Mouse (Mus musculus) thymus, postnatal 4 days (tissue): ENCODE results near the gene Cbarp.
"Not testable (repeated sequence)": the region's sequence is repeated elsewhere in the genome, so short reads cannot be mapped to it uniquely, and the experiment has no call there.

ENCODE experiments used
- DNase-seq: peaks from one replicate; pipeline ENCODE4 v3.0.0; 2021

Cbarp gene

DNA sequence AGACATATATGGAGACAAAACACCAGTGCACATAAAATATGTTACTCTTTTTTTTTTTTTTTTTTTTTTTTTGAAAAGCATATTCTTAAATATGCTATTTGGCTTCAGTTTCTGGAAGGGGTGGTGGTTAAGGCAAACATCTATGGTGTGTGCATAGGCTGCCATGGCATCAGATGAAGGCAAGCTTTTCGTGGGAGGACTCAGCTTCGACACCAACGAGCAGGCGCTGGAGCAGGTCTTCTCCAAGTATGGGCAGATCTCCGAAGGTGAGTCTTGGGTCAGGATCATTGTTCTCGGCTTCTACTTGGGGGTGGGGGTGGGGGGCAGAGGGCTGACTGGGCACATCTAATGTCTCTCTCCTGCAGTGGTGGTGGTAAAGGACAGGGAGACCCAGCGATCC lies 29.0 kb upstream of the Cbarp start:
- peak; percentile 11 for DNase-seq

DNA sequence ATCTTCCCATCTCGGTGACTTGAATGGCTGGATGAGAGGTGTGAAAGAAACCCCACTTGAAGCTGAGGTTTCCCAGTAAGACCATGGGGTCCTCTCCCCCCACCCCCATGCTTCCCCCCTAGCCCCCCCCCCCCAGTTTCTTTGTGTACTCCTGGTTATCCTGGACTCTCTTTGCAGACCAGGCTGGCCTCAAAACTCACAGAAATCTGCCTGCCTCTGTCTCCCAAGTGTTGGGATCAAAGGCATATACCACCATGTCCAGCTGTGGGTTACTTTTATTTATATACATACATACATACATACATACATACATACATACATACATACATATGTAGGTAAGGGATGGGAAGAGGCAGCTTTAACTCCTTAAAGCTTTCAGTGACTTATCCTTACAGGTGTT lies 28.4 kb upstream of the Cbarp start:
- DNase-seq = no peak

DNA sequence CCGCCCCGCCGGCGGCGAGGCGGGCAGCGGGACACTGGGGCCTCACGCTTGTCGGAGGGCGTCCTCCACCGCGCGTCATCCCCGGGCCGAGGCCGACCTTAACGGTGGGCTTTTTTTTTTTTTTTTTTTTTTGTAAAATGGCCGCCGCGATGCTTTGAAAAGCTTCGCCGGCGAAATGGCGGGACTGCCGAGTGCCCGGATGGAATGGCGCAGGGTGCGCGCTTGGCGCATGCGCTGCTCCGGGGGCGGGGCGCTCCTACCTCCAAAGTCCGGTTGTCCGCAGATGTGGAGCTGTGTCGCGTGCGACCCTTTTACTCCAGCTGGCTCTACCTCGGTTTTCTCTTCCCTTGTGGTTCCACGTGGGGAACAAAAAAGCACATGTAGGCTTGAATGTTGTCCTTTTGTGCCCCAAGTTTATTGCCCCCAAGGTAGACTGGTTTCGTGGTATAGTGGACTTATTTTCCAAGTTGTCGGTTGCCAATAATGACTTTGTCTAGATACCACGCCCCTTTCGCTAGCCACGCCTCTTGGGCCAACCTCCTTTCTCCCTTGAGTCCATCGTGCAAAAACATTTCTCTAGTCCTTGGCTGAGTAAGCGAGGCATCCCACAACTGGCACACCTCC lies 27.5 kb upstream of the Cbarp start:
- DNase-seq = peak; percentile 93

DNA sequence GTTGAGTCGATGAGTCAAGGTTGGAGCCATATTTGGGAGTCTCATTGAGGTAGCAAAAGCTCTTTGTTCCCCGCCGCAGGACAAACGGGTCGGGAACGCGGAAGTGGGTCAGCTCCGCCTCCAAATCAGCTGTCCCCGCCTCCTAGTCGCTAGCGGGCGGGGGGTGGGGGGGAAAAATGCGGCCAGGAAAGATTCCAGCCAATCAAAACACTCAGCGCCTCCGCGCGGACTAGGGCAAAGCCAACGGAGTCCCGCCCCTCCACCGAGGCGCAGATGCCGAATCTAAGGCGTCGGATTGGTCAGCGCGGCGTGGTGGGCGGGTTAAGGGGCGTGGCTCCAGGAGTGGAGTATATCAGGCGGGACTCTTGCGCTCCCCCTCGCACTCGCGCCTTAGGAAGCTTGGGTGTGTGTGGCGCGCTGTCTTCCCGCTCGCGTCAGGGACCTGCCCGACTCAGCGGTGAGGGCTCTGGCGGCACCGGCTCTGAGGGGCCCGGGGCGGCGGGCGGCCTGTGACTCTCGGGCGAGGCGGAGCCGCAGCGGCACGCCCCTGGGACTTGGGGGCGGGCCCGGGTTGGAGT lies 26.9 kb upstream of the Cbarp start:
- DNase-seq = peak; percentile 99

DNA sequence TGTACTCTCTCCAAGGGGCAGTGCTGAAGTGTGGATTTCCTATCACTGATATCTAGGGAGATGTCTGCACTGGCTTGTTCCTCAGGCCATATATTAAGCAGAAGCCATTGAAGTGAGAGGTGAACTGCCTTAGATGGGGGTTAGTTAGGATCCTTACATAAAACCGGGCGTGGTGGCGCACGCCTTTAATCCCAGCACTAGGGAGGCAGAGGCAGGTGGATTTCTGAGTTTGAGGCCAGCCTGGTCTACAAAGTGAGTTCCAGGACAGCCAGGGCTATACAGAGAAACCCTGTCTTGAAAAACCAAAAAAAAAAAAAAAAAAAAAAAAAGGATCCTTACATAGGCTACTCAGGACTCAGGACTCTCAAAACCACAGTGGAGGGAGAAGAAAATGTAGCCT lies 25.5 kb upstream of the Cbarp start:
- DNase-seq = not testable (repeated sequence)

DNA sequence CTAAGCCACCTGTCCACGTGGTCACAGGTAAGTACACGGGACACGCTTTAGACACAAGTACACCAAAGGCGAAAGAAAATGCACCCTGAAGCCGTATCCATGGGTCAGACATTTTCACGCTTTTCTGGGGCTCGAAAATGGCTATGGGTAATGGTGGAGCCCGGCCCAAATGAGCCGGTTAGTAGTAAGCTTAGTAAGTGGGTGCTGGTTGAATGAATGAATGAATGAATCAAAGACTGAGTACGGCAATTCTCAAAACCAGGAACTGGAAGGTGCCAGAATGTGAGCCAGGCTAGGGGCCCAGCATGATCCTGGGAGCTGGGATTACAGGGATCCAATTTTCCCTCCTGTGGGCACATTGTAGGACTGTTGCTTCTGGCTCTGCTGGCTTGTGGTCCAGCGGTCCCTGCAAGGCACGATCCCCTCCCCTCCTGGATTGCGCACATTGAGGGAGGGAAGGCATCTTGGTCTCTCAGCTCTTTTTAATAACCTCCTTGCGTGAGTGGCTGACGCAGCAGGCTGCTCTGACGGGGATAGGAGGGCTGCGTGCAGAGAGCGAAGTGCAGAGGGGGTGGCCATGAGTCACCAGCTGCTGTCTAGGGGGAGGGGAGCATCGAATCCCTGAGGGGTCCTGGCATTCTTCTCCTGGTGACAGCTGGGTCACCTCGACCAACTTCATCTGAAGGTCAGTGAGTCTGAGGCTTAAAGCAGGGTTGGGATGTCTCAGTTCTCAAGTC lies 24.9 kb upstream of the Cbarp start, which contains the start of gene Cirbp:
Cirbp (plus strand) TSS at position 594 of the 737 bp plus-strand sequence.
- DNase-seq = peak; percentile 33

DNA sequence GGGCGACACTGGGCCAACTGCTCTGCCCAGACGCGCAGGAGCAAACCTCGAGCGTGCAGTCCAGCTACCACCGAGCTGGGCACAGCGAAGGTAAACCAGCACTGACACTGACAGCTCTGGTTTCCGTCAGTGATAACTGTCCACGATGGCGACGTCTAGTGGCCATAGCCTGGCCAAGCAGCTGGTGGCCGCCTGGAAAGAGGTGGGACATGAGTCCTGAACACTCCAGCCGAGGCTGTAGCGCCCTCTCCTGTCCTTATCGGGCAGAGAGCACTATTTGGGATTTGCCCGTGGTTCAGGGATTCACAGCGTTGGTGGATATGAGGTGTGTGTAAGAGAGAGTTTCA lies 24.3 kb upstream of the Cbarp start:
- DNase-seq = peak; percentile 92

DNA sequence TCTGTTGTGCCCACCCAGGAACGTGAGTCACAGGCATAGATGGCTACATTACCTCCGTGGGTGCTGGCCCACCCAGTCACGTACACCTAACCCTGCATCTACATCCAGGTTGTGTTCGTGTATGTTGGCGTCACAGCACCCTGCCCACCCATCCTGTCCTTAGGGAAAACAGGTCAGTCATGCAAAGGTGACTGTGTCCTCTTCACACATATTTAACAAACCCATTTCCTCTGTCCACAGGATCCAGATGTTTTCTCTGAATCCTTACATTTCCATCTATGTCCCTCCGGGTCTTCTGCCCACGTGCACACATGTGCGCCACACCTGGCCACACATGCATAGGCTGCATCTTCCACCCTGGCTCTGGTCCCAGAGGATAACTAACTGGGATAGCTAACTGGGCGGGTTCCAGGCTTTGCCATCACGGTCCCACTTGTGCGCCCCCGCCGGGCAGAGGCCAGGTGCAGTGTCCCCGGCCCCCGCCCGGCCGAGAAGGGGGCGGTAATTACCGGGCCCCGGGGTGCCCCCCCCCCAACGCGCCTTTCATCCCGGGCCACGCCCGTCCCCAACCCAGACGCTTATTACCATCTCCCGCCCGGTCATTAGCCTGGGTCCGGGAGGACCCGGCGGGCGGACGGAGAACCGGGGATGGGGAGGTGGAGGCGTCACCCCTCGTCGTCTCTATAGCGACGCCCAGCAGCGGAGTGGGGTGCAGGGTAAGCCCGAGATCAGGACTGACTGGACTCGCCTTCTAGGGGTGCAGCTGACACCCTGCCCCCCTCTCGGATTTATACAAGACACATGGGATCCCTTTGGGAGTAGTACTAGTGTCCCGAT lies 23.7 kb upstream of the Cbarp start:
- no peak for DNase-seq

DNA sequence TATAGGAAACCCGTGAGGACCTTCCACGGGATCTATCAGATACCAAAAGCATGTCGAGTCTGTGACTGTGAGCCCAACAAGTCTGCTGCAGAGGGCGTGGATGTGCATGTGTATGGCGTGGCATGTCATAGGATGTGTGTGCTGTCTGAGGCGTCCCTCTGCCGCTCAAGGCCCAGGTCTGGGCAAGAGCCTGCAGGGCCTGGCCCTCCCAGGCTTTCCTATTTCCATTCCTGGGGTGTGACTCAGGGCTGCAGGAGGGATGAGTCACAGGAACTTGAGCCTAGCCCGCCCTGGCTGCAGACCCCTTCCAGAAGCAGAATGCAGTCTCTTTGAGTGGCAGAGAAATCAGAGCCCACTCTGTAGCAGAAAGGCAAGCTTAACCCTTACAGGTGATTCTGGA lies 23.1 kb upstream of the Cbarp start:
- peak; percentile 36 for DNase-seq

DNA sequence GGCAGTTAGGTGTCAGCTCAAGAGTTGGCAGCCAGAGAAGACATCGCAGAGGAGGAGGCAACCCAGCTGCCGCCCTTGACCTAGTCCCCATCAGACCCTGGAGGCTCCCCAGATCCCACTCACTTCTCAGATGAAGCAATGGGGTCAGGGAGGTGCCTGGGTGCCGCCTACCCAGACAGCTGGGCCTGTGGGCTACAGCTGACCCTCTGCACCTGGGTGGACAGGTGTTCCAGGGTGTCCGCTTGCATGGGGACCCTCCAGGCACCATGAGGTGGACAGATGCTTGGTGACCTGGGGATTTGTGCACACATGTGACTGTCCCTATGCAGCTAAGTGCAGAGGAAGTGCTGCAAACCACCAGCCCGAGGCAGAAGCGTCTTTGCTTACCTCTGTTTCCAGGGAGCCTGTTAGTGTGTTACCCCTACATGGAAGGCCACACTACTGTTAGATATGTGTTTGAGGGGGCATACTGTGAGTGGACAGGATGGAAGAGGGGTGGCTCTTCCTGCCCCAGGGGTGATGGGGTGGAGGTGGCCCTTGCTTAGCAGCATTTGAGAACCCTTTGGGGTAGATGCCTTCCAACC lies 22.2 kb upstream of the Cbarp start:
- peak; percentile 50 for DNase-seq

DNA sequence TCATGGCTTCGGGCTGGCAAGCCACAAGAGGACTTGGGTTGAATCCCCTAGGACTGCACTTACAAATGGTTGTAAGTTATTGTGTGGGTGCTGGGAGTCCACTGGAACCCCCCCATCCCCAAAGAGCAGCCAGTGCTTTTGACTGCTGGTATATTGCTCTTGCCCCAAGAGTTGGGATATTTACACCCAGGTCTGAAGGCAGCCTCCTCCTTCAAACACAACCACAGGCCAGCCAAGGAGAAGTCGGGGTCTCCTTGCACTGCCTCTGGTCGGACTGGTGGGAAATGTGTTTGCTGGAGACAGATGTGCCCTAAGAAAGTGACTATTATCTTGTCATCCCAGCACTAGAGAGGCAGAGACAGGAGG lies 21.6 kb upstream of the Cbarp start:
- no peak for DNase-seq

DNA sequence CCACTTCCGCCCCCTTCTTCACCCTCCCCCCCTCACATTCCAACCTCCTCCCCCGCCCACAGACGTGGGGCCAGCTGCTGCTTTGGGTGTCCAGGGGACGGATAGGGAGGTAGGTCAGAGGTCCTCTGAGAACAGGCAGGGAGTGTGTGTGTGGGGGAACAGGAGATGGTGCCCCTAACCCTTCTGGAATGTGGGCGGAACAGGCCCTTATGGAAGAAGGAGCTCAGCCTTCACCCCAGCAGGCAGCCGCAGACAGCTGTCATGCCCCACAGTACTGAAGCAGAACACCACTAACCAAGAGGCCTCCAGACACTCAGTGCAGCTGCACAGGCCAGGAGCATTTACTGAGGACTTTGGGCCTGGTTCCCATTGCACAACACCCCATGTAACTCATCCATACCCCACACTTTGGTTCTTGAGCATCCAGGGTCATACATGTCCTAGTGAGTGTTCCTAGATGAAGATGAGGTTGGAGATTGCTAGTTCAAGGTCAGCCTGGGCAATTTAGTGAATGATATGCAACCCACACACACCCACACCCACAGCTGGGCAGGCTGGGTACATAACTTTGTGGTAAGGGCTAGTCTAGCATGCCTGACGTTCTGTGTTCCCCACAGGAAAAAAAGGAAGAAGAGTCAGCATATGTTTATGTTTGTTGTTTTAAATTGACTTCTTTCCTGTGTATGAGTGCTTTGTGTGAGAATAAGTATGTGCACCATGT lies 21.0 kb upstream of the Cbarp start:
- peak; percentile 65 for DNase-seq

DNA sequence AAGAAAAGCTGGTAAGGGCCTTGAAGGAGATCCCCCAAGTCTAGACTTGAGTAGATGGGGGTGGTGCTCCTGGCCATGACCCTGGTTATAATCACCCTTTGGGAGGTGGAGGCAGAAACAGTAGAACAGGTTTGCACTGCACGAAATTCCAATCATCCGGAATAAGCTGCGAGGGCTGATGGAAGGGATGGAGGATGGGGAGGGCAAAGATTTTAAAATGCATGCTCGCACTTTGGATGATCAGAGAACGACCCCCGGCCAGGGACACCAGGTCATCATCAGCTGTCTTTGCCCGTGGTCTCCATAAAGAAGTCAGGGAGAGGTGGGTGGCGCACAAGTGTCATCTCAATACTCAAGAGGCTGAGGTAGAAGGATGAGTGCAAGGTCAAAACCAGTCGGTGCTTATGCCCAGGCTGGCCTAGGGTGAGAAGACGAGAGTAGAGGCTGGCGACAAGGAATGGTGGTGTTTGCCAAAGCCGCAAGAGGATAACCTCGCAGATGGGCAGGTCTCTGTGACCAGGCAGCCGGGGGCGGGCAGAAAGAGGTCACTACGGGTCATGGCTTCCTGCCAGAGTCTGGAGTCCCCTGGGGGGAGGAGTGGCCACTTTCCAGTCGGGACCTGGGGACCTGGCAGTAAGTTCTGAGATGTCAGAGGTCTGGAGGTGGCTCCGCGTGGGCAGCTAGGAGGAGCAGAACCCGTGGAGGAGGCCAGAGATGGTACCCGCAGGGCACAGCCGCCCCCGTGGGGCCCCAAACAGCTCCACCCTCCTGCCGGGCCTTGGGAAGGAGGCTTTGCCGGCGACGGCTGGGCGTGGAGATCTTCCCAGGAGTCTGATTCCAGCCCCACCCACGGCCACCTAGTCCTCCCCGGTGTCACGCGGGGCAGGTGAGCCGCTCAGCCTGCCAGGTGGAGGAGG lies 20.1 kb upstream of the Cbarp start:
- peak; percentile 71 for DNase-seq

DNA sequence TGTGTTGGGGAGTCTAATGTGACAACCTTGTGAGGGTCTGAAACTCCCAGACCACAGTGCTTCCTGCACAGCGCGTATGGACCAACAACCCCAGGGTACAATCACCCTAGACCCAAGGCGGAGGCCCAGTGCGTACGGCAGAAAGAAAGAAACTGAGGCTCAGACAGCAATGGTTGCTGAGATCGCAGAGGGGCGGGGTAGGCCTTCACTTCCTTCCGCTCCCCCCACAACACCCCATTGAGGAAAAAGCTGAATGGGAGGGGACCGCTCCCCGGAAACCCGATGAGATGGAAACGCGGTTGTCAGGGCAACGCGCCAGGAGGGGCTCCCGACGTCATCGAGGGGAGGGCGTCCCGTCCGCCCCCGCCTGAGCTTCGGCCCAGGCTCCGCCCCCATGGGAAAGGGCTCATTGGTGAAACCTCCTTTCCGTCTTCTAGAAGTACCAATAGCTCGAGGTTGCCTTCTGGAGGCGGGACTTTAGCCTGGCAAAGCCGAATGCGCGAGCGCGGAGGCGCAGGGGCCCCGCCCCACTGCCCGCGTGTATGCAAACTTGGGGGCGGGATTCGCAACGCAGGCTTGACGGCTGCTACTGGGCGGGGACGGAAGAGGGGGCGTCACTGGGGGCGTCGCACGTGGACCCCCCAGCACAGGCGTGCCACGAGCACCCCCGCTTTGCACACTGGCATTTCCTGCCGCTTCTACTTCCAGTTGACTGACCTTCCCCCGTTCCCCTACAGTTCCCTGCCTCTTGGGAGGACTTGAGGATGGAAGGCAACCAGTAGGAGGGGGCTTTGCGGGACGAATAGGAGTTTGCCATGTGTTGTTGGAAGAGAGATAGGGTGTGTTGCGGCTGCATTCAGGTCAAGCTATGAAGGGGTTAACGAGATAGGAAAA lies 19.2 kb upstream of the Cbarp start:
- DNase-seq = peak; percentile 99

DNA sequence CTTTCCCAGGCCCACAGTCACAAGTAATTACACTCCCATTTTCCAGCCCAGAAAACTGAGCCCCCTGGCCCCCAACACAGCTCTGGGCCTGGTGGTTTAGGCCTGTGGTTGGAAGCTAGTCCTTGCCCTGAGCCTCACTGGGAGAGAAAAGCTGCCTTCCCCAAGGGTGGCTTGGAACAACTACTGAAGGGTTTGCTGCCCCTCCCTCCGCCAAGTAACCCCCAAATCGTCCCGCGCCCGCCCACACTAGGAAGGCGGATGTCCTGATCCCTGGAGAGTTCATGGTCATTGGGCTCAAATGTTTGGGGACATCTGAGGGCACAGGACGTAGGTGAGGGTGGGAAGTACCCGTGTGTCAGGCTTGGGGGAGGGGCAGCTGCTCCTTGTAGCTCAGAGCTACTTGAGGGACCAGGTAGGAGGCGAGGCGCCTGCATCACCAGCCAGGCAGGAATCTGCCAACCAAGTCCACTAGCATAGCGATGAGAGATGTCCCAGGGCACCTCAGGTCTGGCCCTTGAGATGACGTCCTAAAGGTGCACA lies 18.5 kb upstream of the Cbarp start:
- peak; percentile 81 for DNase-seq

DNA sequence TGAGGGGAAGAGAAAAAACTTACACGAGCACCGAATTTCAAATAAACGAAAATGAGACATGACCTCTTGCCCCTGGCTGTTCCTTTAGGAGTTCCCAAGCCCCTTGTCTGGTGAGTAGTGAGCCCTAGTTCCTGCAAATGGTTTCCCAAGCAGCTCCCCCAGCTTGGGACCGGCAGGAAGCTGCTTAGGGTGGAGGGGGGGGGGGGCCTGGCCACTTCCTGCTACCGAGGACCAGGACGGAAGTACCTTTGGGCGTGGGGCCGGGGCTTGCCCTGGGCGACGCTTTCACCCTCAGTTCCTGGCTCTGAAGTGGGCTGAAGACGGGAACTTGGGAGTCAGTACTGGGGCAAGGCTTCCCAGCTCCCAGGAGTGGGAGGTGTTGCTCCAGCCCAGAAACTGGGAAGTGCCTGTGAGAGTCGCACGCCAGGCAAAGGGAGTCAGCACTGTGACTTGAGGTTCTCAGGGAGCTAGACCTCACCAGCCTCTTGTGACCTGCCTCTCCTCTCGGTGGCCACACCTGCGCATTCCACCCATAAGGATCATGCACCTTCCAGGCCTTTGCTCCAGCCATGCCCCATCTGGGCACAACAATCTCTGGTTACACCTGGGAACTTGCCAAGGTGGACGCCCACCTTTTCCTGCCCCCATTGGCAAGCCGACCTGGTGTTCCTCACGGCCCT lies 17.8 kb upstream of the Cbarp start:
- peak; percentile 75 for DNase-seq

DNA sequence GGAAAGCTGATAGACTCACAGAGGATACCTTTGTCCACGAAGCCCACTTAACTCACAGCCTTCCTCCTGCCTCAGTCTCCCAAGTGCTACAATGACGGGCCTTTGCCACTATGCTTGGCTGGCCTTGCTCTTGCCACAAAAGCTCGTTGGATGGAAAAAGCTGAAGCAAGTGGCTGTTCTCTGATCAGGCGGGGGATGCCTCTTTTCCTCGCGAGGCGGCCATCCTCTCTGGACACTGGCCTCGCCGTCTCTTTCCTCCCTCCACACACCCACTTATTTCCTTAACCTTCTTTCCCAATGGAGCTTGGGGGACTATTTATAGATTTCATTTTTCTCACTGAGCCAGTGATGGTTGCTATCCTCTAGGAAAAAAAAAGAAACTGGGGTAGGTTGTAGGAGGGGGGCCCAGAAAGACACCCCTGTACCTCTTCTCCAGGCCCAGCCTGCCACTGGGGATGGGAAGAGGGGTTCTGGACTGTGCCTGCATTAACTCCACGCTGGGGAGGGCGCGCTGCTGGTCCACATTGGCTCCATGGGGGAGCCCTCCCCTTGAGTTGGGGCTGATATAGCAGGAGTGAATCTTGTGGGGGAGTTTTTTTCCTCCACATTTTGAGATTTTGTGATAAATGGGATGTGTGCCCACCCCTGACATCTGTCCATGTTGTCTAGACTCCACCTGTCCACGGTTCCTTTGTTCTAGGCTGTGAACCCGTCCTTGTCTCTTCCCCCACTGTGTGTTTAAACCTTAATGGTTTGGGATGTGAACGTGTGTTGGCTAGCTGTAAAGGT lies 16.7 kb upstream of the Cbarp start:
- DNase-seq = peak; percentile 37

DNA sequence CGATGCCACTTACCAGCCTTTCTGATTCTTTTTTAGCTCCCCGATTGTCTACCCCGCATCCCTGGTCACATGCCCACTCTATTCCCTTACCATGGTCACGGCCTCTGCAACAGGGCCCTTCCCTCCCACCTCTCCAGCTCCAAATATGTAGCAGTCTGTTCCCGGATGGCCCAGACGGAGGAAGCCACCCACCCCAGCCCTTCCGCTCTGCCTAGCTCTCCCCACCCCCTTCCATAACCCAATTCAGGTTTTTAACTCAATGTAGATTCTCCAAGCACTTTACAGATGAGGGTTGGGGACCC lies 16.1 kb upstream of the Cbarp start:
- no peak for DNase-seq
